Mouse (Mus musculus) G1E (cell line): Measurements from ENCODE around the gene Dnajc25. TPM values are rescaled to one million over a fixed set of nuclear protein-coding genes. Genes with fewer than 3 reads are reported as not detected.

Experiments used
- ATAC-seq: 2 replicates; pipeline ENCODE4 v1.8.0; 2016; ENCODE audit warnings: mild to moderate bottlenecking; ENCODE audit not compliant: insufficient number of reproducible peaks, poor library complexity, low FRiP score, severe bottlenecking; ENCODE audit errors: extremely low read depth
- DNase-seq: peaks from one replicate; pipeline ENCODE4 v3.0.0; 2012; ENCODE audit warnings: low spot score
- H3K27me3 ChIP-seq: 2 replicates; pipeline ENCODE4 v1.6.1; 2012; ENCODE audit warnings: mild to moderate bottlenecking, low read length, inconsistent platforms; ENCODE audit not compliant: insufficient read depth
- H3K36me3 ChIP-seq: replicated peaks from 2 replicates; pipeline ENCODE3; 2012; ENCODE audit warnings: mild to moderate bottlenecking, inconsistent platforms
- H3K4me1 ChIP-seq: 2 replicates; pipeline ENCODE4 v1.6.1; 2012; ENCODE audit warnings: low read depth, low read length, inconsistent platforms, mixed read lengths; ENCODE audit not compliant: insufficient read depth
- H3K4me3 ChIP-seq: 2 replicates; pipeline ENCODE4 v1.5.1; 2012; ENCODE audit warnings: low read depth, mild to moderate bottlenecking, inconsistent platforms, low read length, moderate library complexity, mixed read lengths
- H3K9me3 ChIP-seq: replicated peaks from 2 replicates; pipeline ENCODE4 v1.6.1; 2012; ENCODE audit warnings: inconsistent platforms
- CTCF ChIP-seq: IDR thresholded peaks from 2 replicates; pipeline ENCODE4 v1.5.1; 2012; ENCODE audit warnings: low read depth, low read length, inconsistent platforms, mixed read lengths
- GATA1 ChIP-seq: IDR thresholded peaks from 2 replicates; pipeline ENCODE4 v1.6.1; 2012; ENCODE audit warnings: borderline replicate concordance, low read length, inconsistent platforms, mixed read lengths
- GATA2 ChIP-seq: IDR thresholded peaks from 2 replicates; pipeline ENCODE4 v1.6.1; 2012; ENCODE audit warnings: low read depth, low read length, inconsistent platforms, borderline replicate concordance
- POLR2AphosphoS5 ChIP-seq: IDR thresholded peaks from 2 replicates; pipeline ENCODE4 v1.6.1; 2012; ENCODE audit warnings: low read depth, low read length, inconsistent platforms; ENCODE audit not compliant: insufficient replicate concordance
- TAL1 ChIP-seq: conservative IDR thresholded peaks from 2 replicates; pipeline ENCODE4 v1.6.1; 2012; ENCODE audit warnings: low read depth, low read length, inconsistent platforms, mixed read lengths
- polyA plus RNA-seq: library from polyadenylated mRNA; stranded (reverse); fragments of >175 nt; gene quantifications from 2 replicates; pipeline ENCODE4 v1.2.3, GENCODE M21; 2012
- total RNA-seq, 2 experiments: library from RNA; stranded (forward) in 1 of 2; stranded (reverse) in 1 of 2; fragments of 200-1000 nt in 1 of 2; fragments of >200 nt in 1 of 2; fragmentation: Nextera tagmentation in 1 of 2; gene quantifications; 2 replicates each; pipeline ENCODE4 v1.2.3; 2014 to 2017

Gene Dnajc25
- total and polyA plus RNA-seq, 3 experiments, result 3.5 to 7.8 (median 6.4) TPM

GRCm38 (mm10) chr4:58970678-58971077 is 24.2 kb upstream of the Dnajc25 start:
- peaks cover 7% of the 10 kb centered on the region for H3K4me1 ChIP-seq
- H3K4me3 ChIP-seq, result no peak overlapping the region
- peaks cover 11% of the 10 kb centered on the region for H3K27me3 ChIP-seq
- ATAC-seq, result peak; percentile 40; the same call in 1 of the 2 replicates
- TF ChIP-seq GATA1, result no peak
- TF ChIP-seq CTCF, result no peak
- no peak for TF ChIP-seq GATA2
- TF ChIP-seq POLR2AphosphoS5, result no peak
- no peak for TF ChIP-seq TAL1
- H3K36me3 ChIP-seq, result peaks cover 2% of the 10 kb centered on the region
- DNase-seq, result no peak
- H3K9me3 ChIP-seq, result no peaks in the 10 kb centered on the region

DNA sequence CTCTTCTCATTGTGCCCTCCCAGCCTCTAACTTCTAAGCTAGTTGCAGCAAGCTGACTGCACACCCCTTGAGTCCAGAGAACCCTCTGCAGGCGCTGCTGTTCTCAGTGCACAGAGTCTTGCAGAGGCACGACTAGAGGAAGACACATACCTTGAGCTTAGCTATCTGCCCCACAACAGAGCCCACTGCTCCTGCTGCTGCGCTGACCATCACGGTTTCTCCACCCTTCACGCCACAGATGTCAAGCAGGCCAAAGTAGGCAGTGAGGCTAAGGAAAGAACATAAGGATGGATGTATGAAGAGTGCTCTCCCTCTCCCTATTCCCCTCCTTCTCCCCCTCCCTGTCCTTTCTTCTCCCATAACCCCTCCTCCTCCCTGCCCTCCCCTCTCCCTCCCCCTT is 19.2 kb upstream of the Dnajc25 start:
- no peak for DNase-seq
- ATAC-seq, result no peak
- TF ChIP-seq GATA2, result no peak
- TF ChIP-seq CTCF, result no peak
- no peak for TF ChIP-seq GATA1
- TF ChIP-seq TAL1, result no peak
- TF ChIP-seq POLR2AphosphoS5, result no peak
- peaks cover 4% of the 10 kb centered on the region for H3K36me3 ChIP-seq
- H3K27me3 ChIP-seq, result peaks cover 7% of the 10 kb centered on the region
- H3K4me1 ChIP-seq, result peaks cover 2% of the 10 kb centered on the region
- H3K9me3 ChIP-seq, result no peaks in the 10 kb centered on the region
- H3K4me3 ChIP-seq, result no peak overlapping the region

DNA sequence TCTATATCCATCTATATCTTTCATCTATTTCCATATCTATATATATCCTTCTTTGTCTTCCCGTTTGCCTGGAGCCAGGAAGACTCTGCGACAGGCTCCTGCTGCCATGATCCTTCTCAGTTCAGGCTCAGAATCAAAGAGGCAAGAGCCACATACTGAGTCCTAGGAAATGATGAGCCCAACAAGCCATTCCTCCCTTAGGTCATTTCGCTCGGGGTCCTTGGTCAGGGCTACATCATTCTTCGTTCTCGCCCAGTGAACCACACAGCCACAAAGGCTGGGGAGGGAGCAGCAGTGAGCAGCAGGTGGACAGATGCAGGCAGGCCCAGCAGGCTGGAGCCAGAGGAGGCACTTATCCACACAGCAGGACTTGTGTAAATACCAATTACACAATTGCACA is 13.4 kb upstream of the Dnajc25 start:
- no peak for TF ChIP-seq CTCF
- no peak for TF ChIP-seq POLR2AphosphoS5
- TF ChIP-seq GATA2, result no peak
- no peak for TF ChIP-seq GATA1
- no peak for TF ChIP-seq TAL1
- peaks cover 9% of the 10 kb centered on the region for H3K27me3 ChIP-seq
- no peak for ATAC-seq

GRCm38 (mm10) chr4:58982806-58983205 is 12.1 kb upstream of the Dnajc25 start:
- DNase-seq (no peak), ATAC-seq (no peak)
- no peaks in the 10 kb centered on the region for H3K9me3 ChIP-seq
- peaks cover 22% of the 10 kb centered on the region for H3K4me1 ChIP-seq
- H3K27me3 ChIP-seq, result peaks cover 6% of the 10 kb centered on the region
- TF ChIP-seq CTCF (no peak), GATA2 (no peak), POLR2AphosphoS5 (no peak), GATA1 (no peak), TAL1 (no peak)
- peaks cover 2% of the 10 kb centered on the region for H3K36me3 ChIP-seq
- H3K4me3 ChIP-seq, result no peak overlapping the region

More for the DNA sequence above, 13.4 kb upstream of the Dnajc25 start:
- no peak for DNase-seq
- Histone ChIP-seq H3K9me3 (no peaks in the 10 kb centered on the region), H3K4me3 (no peak overlapping the region), H3K4me1 (peaks cover 9% of the 10 kb centered on the region), H3K36me3 (peaks cover 2% of the 10 kb centered on the region)

DNA sequence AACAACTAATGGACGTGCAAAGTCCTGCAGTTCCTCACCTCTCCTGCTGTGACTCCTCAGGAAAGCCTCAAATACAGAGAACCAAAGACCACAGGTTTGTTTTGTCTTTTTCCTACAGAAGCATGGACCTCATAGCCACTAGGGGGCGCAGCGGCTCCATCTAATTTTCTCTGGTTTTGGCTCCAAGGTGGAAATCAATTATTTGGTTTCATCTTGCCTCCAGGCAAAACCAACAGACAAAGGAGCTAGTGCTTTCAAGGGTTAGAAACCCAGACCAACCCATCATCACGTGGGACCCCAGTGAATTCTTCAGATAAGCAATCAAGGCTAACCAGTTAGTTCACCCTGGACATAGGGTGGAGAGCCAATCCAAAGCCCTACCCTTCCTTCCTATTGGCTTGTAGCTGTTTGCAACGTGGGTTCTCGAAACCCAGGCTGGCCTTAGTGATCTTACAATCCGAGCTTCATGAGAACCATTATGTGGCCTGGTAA is 9.7 kb upstream of the Dnajc25 start:
- no peak overlapping the region for H3K4me3 ChIP-seq
- peaks cover 36% of the 10 kb centered on the region for H3K4me1 ChIP-seq
- DNase-seq, result peak; percentile 43
- H3K9me3 ChIP-seq, result no peaks in the 10 kb centered on the region
- H3K27me3 ChIP-seq, result peaks cover 6% of the 10 kb centered on the region
- peak; percentile 30 for ATAC-seq
- TF ChIP-seq TAL1 (no peak), GATA1 (no peak), GATA2 (no peak), CTCF (peak; percentile 61)
- peaks cover 2% of the 10 kb centered on the region for H3K36me3 ChIP-seq

DNA sequence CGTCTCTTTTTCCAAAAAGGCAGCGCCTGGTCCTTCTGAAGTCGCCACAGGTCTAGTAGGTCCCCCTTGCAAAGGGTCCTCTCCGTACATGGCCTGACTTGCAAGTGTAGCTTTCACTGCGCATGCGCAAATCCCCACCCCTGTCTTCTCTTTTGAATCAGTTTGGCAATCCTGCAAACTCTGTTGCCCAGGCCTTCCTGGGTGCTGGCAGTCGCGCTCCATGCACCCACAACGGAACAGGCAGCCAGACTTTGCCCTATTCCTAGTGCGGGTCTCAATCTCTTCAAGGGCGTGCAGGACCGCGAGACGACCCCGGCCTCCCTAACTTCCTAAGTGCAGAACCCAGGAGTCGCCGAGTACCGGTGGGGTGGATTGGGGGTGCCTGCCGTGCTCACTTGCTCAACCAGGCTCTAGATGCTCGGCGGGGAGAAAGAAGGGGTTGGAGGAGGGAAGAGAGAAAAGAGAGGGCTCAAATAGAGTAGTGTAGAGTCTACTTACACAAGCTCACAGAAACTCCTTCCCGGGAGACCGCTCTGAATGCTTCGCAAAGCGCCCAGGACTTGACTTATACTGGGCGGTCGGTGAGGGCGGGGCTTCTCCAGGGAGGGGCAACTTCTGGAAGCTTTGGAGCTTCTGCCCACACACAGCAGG is 8.2 kb upstream of the Dnajc25 start, which contains the start of gene Ptgr1:
Ptgr1 (minus strand) TSS at position 580 of the 651 bp plus-strand sequence.
- Histone ChIP-seq H3K36me3 (no peaks in the 10 kb centered on the region), H3K27me3 (peaks cover 9% of the 10 kb centered on the region; the same call in 1 of the 2 replicates), H3K4me1 (peaks cover 47% of the 10 kb centered on the region), H3K9me3 (no peaks in the 10 kb centered on the region), H3K4me3 (peak within 1 kb of the TSS; percentile 70)
- TF ChIP-seq POLR2AphosphoS5 (no peak), GATA2 (no peak), GATA1 (no peak), TAL1 (no peak), CTCF (no peak)
- ATAC-seq (no peak), DNase-seq (peak; percentile 25)

- Histone ChIP-seq H3K36me3 (no peaks in the 10 kb centered on the region), H3K27me3 (peaks cover 28% of the 10 kb centered on the region), H3K9me3 (no peaks in the 10 kb centered on the region), H3K4me1 (peaks cover 54% of the 10 kb centered on the region), H3K4me3 (no peak overlapping the region)
- no peak for TF ChIP-seq TAL1
- no peak for TF ChIP-seq CTCF
- TF ChIP-seq GATA1, result no peak
- ATAC-seq (no peak), DNase-seq (no peak)
Measured at GRCm38 (mm10) chr4:58989303-58989898, 5.5 kb upstream of the Dnajc25 start.
